Mouse (Mus musculus): ENCODE data around the gene Ptpn1.
A peak's percentile ranks its signal among the peaks of the same experiment; 100 is the strongest.

Gene Ptpn1

GRCm38 (mm10) chr2:167947251-167947650 lies 15.4 kb downstream of the Ptpn1 start:
- DNase-seq (ENCODE audit: low spot score): no peak

- DNase-seq (ENCODE audit: low spot score): no peak
Observed at GRCm38 (mm10) chr2:167948047-167948446, 16.2 kb downstream of the Ptpn1 start.

DNA sequence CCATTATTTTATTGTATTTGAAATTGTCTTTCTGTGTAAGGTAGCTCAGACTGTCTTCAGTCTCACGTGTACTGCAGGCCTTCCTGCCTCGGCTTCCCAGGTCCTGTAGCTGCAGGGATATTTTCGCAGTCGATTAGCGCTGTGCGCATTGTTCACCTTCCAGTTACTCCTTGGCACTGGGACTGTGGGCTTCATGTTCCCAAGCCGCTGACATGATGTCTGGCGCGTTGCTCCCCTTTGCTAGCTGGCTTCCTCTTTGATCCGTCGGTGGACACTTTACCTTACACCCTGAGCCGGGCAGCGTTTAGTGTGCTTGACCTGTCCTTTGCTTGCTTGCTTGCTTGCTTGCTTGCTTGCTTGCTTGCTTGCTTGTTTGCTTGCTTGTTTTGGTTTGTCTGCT lies 16.7 kb downstream of the Ptpn1 start:
- no peak for DNase-seq (ENCODE audit: low spot score)

DNA sequence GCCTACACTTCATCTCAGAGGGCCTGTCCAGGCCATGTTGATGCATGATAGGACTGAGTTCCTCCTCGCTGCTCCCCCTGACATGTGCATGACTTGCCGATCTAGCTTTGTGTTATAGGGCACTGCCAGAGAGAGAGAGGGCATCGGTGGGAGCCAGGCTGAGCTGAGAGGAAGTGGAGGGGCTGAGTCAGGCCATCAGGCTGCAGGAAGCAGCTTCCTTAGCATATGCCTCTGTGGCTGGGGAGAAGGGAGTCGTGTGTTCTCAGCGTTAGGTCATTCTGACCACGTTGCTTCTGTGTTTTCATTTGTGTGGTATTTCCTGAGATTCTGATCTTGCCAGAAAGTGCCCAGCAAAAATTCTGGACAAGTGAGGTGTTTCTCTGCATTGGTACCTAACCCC lies 17.4 kb downstream of the Ptpn1 start:
- peak; percentile 32 for DNase-seq (ENCODE audit: low spot score)

- DNase-seq (ENCODE audit: low spot score): no peak
Observed at GRCm38 (mm10) chr2:167949808-167950207, 18.0 kb downstream of the Ptpn1 start.

GRCm38 (mm10) chr2:167950681-167951080 lies 18.8 kb downstream of the Ptpn1 start:
- DNase-seq (ENCODE audit: low spot score): no peak

- no peak for DNase-seq (ENCODE audit: low spot score)
Observed at GRCm38 (mm10) chr2:167951301-167952211, 19.7 kb downstream of the Ptpn1 start.

- DNase-seq (ENCODE audit: low spot score): no peak
Observed at GRCm38 (mm10) chr2:167953819-167954218, 22.0 kb downstream of the Ptpn1 start.

- no peak for DNase-seq (ENCODE audit: low spot score)
Observed at GRCm38 (mm10) chr2:167954928-167955327, 23.1 kb downstream of the Ptpn1 start.

DNA sequence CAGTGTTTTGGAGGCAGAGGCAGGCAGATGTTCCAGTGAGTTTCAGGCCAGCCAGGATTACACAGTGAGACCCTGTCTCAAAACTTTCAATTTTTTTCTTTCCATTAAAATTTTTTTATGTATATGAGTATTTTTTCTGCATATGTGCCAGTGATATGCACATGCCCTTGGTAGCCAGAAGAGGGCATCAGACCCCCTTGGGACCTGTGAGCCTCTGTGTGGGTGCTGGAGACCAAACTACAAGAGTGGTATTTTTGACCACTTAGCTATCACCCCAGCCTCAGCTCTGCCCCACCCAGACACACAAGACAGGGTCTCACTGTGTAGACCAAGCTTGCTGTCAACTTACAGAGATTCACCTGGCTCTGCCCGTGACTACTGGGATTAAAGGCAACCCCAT lies 25.7 kb downstream of the Ptpn1 start:
- no peak for DNase-seq (ENCODE audit: low spot score)

- no peak for DNase-seq (ENCODE audit: low spot score)
Observed at GRCm38 (mm10) chr2:167958082-167958788, 26.4 kb downstream of the Ptpn1 start.

DNA sequence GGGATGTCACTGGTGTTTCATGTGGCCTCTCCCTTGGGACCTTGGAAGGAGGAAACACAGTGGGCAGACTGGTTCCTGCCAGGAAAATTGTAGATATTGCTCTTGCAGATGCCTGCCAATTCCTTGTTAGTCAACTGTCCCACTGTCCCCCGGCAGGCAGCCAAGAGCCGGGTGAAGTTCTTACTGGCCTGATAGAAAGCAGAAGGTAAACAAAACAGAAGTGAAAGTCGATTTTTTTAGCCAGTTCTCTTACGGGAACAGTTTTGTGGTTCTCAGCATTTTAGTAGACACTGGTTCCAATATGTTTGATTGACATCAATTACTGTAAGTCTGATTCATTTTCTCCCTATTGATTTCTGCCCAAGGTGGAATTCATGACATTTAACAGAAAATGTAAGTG lies 27.0 kb downstream of the Ptpn1 start:
- peak; percentile 90 for DNase-seq (ENCODE audit: low spot score)

DNA sequence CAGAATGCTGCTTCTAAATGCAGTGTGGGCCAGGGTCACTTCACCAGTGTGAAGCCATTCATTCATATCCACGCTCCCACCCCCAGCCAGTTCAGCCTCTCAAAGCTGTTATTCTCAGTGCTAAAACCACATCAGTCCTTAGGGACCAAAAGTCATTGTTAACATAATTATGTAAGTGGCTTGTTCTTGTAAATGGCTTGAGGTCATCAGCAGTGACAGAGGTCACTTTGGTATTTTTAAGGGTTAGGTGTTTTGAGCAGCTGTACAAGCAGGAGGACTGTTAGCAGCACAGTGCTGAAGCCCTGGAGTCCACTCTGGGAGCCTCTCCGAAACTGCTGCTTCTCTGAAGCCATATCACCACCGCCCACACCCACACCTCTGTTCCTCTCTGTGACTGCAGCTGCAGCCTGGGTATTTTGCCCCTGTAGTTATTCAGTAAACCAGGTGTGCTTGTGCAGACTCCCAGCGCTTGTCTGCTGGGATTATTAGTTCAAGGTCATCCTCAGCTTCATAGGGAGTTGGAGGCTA lies 27.6 kb downstream of the Ptpn1 start:
- DNase-seq (ENCODE audit: low spot score): no peak

DNA sequence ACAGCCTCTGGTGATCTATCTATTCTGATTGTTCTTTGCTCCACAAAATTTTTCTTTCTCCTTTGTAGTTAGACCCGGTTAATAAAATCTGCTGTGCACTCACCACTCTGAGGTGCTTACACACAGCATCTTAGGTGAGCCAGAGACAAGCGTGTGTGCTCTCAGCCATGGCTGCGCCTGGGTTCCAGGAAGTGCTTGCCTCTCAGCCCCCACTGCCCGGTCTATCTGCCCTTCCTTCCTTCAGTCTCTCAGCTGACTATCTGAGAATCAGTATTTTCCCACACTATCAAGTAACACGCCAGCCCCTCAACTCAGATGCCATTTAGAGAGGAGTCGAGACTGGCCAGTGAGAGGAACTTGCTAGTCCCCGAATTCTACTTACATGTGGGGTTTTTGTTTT lies 28.1 kb downstream of the Ptpn1 start:
- no peak for DNase-seq (ENCODE audit: low spot score)

DNA sequence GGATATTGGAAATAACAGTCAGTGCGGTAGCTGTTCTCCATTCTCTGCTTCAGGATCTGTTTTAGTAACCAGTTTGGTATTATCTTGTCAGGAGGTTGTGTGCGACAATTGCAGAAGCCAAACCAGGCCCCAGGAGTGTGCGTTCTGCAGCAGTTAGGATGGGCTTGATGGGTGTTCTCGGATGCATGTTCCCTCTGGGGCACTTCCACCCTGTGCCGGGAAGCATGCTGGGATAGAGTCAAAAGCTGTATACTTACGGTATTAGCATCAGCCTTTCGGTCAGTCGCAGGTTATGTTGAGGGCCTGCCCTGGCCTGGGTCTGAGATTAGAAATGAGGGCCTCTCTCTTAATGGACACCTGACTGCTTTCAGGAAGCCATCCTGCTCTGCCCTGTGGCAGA lies 28.7 kb downstream of the Ptpn1 start:
- no peak for DNase-seq (ENCODE audit: low spot score)

GRCm38 (mm10) chr2:167962347-167962746 lies 30.5 kb downstream of the Ptpn1 start:
- no peak for DNase-seq (ENCODE audit: low spot score)

- DNase-seq (ENCODE audit: low spot score): no peak
Observed at GRCm38 (mm10) chr2:167963176-167963575, 31.3 kb downstream of the Ptpn1 start.

DNA sequence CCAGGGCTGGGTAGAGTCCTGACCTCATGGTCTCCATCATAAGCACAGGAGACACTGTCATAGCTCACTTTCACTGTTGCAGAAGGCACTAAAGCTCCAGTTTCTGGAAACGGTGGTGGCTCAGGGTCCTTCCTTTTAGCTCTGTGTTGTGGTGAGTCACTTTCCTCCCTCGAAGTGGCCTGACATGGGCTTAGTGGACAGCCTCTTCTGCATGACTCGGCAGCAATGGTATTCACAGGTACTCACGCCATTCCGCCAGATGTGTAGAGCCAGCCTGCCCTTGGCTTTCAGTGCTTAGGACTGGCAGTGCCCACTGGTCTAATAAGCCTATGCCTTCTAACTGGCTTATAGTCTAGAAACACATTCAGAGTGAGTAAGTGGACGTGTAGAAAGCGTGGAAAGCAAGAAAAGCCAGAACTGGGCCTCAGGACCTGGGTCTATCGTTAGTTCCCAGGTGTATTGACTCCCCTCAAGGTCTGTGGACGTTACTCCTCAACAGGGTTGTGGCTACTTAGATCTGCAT lies 32.0 kb downstream of the Ptpn1 start:
- DNase-seq (ENCODE audit: low spot score): no peak

DNA sequence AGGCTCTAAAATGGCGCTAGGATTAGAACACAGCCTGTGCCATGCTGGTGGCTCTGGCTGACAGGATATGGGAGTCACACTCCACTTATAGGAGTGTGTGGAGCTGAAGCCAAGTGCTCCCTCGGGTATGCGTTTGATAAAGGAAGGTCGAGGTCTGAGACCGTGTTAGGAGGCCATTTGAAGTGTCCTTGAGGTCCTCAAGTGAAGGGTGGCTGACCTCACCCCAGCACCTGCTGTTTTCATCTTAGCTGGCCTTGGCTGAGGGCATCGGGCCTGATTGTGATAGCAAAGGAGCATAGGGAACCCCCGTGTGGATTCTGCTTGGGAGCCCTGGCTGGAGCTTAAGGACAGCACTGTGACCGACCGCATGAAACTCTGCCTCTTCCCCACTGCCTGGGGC lies 32.5 kb downstream of the Ptpn1 start:
- DNase-seq (ENCODE audit: low spot score): peak; percentile 59

DNA sequence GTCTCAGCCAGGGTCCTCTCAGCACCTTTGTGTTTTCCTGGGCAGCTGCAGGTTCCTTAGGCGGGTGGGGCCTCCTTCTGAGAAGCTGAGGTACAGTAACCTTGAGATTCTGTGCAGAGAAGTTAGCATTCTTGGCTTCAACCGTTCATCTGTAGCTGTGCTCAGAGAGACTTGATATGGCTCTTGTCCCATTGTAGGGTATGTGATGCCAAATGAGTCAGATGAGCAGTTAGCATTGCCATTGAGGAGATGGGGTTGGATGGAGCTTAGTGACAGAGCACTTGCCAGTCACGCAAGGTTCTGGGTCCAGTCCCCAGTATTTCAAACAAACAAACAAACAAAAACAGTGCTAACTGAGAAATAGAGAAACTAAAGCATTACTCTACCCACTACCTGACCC lies 34.1 kb downstream of the Ptpn1 start:
- DNase-seq (ENCODE audit: low spot score): no peak

GRCm38 (mm10) chr2:167968504-167968903 lies 36.6 kb downstream of the Ptpn1 start:
- no peak for DNase-seq (ENCODE audit: low spot score)

DNA sequence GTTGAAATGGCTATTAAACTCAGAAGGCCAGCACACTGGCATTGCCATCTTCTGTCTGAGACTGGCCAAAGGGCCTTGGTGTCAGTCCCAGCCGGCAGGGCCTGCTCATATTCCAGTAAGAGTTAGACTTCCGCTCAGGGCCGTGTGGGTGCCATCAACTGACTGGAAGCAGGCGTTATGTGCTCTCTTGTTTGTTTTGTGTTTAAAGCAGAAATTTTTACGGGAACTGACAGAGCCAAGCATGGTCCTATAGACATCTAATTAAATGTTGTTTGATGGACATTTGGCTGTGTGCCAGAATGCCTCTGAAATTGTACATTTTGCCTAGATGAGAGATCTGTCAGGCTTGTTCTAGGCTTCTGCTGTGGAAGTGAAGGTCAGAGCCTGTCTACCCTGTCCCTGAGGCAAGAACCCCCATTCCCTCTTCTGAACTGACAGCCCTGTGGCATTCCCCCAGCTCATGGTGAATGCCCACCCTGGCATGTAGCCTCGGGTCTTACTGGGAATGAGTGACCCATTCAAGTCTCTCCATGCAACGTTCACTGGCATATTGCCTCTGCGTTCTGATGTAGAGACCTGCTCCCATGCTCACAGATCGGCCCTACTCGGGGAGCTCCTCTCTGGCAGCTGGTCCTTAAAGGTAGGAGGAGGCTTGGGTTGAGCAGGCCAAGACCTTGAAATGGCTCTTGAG lies 38.1 kb downstream of the Ptpn1 start:
- no peak for DNase-seq (ENCODE audit: low spot score)
